Mouse (Mus musculus) forebrain, embryonic 11.5 days (tissue): ENCODE data around the gene Zscan4-ps2. TPM values are rescaled to one million over a fixed set of nuclear protein-coding genes. Genes with fewer than 3 reads are reported as not detected.
"Not testable (repeated sequence)": the region's sequence is repeated elsewhere in the genome, so short reads cannot be mapped to it uniquely, and the experiment has no call there.

Source experiments
- ATAC-seq: fragments of 200-750 bp; cut with Nextera tagmentation; replicated peaks from 2 replicates; pipeline ENCODE4 v1.8.0; 2017; ENCODE audit warnings: moderate TSS enrichment; ENCODE audit not compliant: low FRiP score
- DNase-seq: peaks from one replicate; pipeline ENCODE4 v3.0.0-alpha.2; 2017; ENCODE audit warnings: low spot score
- H3K27ac ChIP-seq: fragments of 300-500 bp; sonication (generic); 2 replicates; pipeline ENCODE4 v1.5.1; 2014; ENCODE audit warnings: low read depth, low read length
- H3K27me3 ChIP-seq: fragments of 300-500 bp; sonication (generic); 2 replicates; pipeline ENCODE4 v1.6.1; 2014; ENCODE audit warnings: mild to moderate bottlenecking, low read length, mixed read lengths; ENCODE audit not compliant: control insufficient read depth, insufficient read depth
- H3K36me3 ChIP-seq: fragments of 300-500 bp; sonication (generic); 2 replicates; pipeline ENCODE4 v1.6.1; 2014; ENCODE audit warnings: mild to moderate bottlenecking, low read length, moderate library complexity, mixed read lengths; ENCODE audit not compliant: control insufficient read depth, insufficient read depth
- H3K4me1 ChIP-seq: fragments of 300-500 bp; sonication (generic); replicated peaks from 2 replicates; pipeline ENCODE4 v1.6.1; 2014; ENCODE audit warnings: low read length, mixed read lengths; ENCODE audit not compliant: control insufficient read depth, insufficient read depth
- H3K4me2 ChIP-seq: fragments of 300-500 bp; sonication (generic); 2 replicates; pipeline ENCODE4 v1.6.1; 2014; ENCODE audit warnings: low read depth, mild to moderate bottlenecking, low read length, moderate library complexity, mixed read lengths; ENCODE audit not compliant: severe bottlenecking
- H3K4me3 ChIP-seq: fragments of 300-500 bp; sonication (generic); 2 replicates; pipeline ENCODE4 v1.5.1; 2014; ENCODE audit warnings: low read depth, low read length
- H3K9ac ChIP-seq: fragments of 300-500 bp; sonication (generic); 2 replicates; pipeline ENCODE4 v1.6.1; 2014; ENCODE audit warnings: low read length
- H3K9me3 ChIP-seq: fragments of 300-500 bp; sonication (generic); 2 replicates; pipeline ENCODE4 v1.6.1; 2016; ENCODE audit warnings: low read length, mixed read lengths; ENCODE audit not compliant: control insufficient read depth
- WGBS: fragments of 180-500 bp; shearing (Covaris S2); extraction: QIAGEN DNeasy Blood & Tissue Kit; methylation state at CpG from one replicate; pipeline ENCODE4 v1.1.7; 2014; 5-methylcytosine and 5-hydroxymethylcytosine counted together
- polyA plus RNA-seq: library from polyadenylated mRNA; unstranded; fragments of >200 nt; fragmentation: Nextera tagmentation; extraction: Ambion mirVana; gene quantifications from 2 replicates; pipeline ENCODE4 v1.2.1, GENCODE M21; 2014

Zscan4-ps2 gene
- polyA plus RNA-seq, result not detected in 2 replicates

DNA sequence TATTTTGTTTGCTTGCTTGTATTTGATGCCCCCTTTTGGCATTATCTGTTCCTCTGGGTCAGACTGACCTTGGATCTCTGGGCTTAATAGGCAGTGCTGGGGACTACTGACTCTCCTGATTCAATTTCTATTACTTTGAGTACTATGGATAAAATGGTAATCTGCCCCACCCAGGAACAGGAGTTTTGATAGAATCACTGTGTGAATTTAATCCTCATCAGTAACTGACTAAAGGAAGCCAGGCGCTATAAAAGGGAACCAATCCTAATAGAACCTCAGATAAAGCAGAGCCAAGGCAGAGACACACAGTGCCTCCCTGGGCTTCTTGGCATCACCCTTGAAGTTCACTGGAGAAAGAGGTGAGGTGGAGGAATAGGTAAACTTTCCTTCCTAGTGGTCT, at the start of gene Zscan4-ps2:
Zscan4-ps2 (plus strand) TSS at position 301 of the 400 bp plus-strand sequence.
- not testable (repeated sequence) for H3K9ac ChIP-seq, H3K4me2 ChIP-seq, H3K36me3 ChIP-seq, DNase-seq, H3K27me3 ChIP-seq, H3K27ac ChIP-seq, ATAC-seq, H3K9me3 ChIP-seq, H3K4me1 ChIP-seq, H3K4me3 ChIP-seq
- WGBS, result 89% methylated on average over 1 of the region's 1 CpGs

Other genes starting within 250 kb of the Zscan4-ps2 start
- not detected in 2 replicates for gene Zscan4e, start 203.6 kb upstream of the Zscan4-ps2 start, polyA plus RNA-seq
- gene Zscan4f, start 116.4 kb upstream of the Zscan4-ps2 start, polyA plus RNA-seq, result not detected in 2 replicates
- gene Zscan4-ps3, start 95.0 kb downstream of the Zscan4-ps2 start, polyA plus RNA-seq, result not detected in 2 replicates
- gene Vmn1r72, start 165.8 kb downstream of the Zscan4-ps2 start, polyA plus RNA-seq, result not detected in 2 replicates
- gene Vmn1r73, start 216.0 kb downstream of the Zscan4-ps2 start, polyA plus RNA-seq, result not detected in 2 replicates